Mouse (Mus musculus): ENCODE measurements around the gene Eif5. TPM values are rescaled to one million over a fixed set of nuclear protein-coding genes. Genes with fewer than 3 reads are reported as not detected.
A peak's percentile ranks its signal among the peaks of the same experiment; 100 is the strongest.
"Not testable (repeated sequence)": the region's sequence is repeated elsewhere in the genome, so short reads cannot be mapped to it uniquely, and the experiment has no call there.

Gene Eif5
- polyA plus RNA-seq, 1 experiment = 91.1 TPM

DNA sequence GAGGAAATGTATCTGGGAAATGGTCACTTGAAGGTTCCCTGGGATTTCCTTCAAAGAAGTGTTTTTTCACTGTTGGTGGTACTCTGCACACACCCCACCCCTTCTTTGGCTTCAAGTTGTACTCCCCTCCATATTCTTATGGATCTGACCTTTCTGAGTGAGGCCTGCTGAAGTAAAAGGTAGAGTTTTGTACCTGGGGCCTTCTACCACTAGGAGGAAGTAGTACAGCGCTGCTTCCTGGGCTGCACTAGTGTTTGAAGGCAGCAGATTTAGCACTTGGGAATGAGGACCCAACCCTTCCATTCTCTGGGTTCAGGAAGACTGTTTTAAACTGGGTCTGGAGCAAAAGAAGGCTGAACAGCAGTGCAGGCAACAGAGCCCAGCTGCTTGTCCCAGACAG lies 12.9 kb downstream of the Eif5 start:
- no peak for DNase-seq
- Histone ChIP-seq H3K36me3 (ENCODE audit: control insufficient read depth, insufficient read depth, low read length) (peaks cover 13% of the 10 kb centered on the region), H3K27ac (ENCODE audit: insufficient read depth, low read depth, low read length) (no peak overlapping the region), H3K27me3 (replicated peaks; ENCODE audit: control insufficient read depth, insufficient read depth, low read length) (no peaks in the 10 kb centered on the region), H3K4me3 (ENCODE audit: insufficient read depth, low read depth, low read length) (no peak overlapping the region), H3K4me1 (ENCODE audit: control insufficient read depth, insufficient read depth, low read length) (peaks cover 9% of the 10 kb centered on the region; the same call in 1 of the 2 replicates)
- WGBS = 67% methylated on average over 1 of the region's 1 CpGs
- TF ChIP-seq CTCF (conservative IDR thresholded peaks at IDR 0.05; ENCODE audit: insufficient read depth, insufficient read length, low read depth, low read length) = peak; percentile 39; the same call in 1 of the 2 replicates
- no peak for TF ChIP-seq POLR2A (IDR thresholded peaks at IDR 0.05; ENCODE audit: low read depth, low read length)

DNA sequence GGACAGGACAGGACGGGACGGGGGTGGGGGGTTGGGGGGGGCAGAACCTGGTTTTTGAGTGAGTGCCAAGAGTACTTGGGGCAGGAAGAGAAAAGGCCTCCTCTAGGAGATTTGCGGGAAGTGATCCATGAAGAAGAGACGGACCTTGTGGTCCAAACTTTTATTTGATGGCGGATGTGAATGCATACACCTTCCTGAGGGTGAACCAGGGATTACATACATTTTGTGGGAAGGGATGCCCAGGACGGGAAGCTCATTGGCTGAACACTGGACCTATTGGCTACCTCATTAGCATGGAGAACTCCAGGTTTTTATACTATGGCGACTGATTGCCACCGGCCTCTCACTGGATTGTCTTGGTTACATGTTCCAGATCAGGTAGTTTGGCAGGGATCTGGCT lies 14.5 kb downstream of the Eif5 start:
- no peaks in the 10 kb centered on the region for H3K27me3 ChIP-seq (replicated peaks; ENCODE audit: control insufficient read depth, insufficient read depth, low read length)
- TF ChIP-seq POLR2A (IDR thresholded peaks at IDR 0.05; ENCODE audit: low read depth, low read length) (no peak), CTCF (conservative IDR thresholded peaks at IDR 0.05; ENCODE audit: insufficient read depth, insufficient read length, low read depth, low read length) (no peak)
- no peak overlapping the region for H3K27ac ChIP-seq (ENCODE audit: insufficient read depth, low read depth, low read length)
- H3K4me1 ChIP-seq (ENCODE audit: control insufficient read depth, insufficient read depth, low read length) = peaks cover 5% of the 10 kb centered on the region; the same call in 1 of the 2 replicates
- DNase-seq = no peak
- WGBS = 41% methylated on average over 8 of the region's 8 CpGs
- no peak overlapping the region for H3K4me3 ChIP-seq (ENCODE audit: insufficient read depth, low read depth, low read length)
- peaks cover 6% of the 10 kb centered on the region for H3K36me3 ChIP-seq (ENCODE audit: control insufficient read depth, insufficient read depth, low read length)

DNA sequence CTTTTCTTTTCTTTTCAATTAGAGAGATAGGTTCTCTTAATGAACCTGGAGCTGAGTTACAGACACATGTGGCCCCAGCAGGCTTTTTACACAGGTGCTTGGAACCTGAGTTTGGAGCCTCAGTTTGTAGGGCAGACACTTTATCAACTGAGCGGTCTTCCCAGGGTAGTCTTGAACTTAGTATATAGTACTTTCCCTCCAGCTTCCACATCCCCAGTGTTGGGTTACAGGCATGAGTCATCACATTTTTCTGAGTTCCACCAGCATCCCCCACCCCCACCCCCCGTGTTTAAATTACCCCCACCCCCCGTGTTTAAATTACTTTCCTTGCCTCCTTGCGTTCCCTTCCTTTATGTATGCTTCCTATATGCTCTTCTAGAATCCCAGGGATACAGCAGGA lies 17.5 kb downstream of the Eif5 start:
- H3K27ac ChIP-seq (ENCODE audit: insufficient read depth, low read depth, low read length) = no peak overlapping the region
- no peaks in the 10 kb centered on the region for H3K27me3 ChIP-seq (replicated peaks; ENCODE audit: control insufficient read depth, insufficient read depth, low read length)
- 66% methylated on average over 4 of the region's 4 CpGs for WGBS
- TF ChIP-seq CTCF (conservative IDR thresholded peaks at IDR 0.05; ENCODE audit: insufficient read depth, insufficient read length, low read depth, low read length) (no peak), POLR2A (IDR thresholded peaks at IDR 0.05; ENCODE audit: low read depth, low read length) (no peak)
- H3K4me3 ChIP-seq (ENCODE audit: insufficient read depth, low read depth, low read length) = no peak overlapping the region
- peaks cover 9% of the 10 kb centered on the region; the same call in 1 of the 2 replicates for H3K4me1 ChIP-seq (ENCODE audit: control insufficient read depth, insufficient read depth, low read length)
- no peaks in the 10 kb centered on the region for H3K36me3 ChIP-seq (ENCODE audit: control insufficient read depth, insufficient read depth, low read length)
- DNase-seq = no peak

DNA sequence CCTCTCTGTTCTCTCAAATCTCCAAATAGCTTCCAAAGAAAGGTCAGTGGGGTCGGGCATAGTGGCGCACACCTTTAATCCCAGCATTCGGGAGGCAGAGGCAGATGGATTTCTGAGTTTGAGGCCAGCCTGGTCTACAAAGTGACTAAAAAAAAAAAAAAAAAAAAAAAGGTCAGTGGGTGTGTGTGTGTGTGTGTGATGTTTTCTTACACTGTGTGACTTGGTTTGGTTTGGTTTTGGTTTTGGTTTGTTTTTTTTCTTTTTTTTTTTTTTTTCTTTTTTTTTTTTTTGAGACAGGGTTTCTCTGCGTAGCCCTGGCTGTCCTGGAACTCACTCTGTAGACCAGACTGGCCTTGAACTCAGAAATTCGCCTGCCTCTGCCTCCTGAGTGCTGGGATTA lies 18.1 kb downstream of the Eif5 start:
- not testable (repeated sequence) for H3K4me1 ChIP-seq (ENCODE audit: control insufficient read depth, insufficient read depth, low read length); H3K27ac ChIP-seq (ENCODE audit: insufficient read depth, low read depth, low read length); DNase-seq; H3K4me3 ChIP-seq (ENCODE audit: insufficient read depth, low read depth, low read length); H3K36me3 ChIP-seq (ENCODE audit: control insufficient read depth, insufficient read depth, low read length); H3K27me3 ChIP-seq (replicated peaks; ENCODE audit: control insufficient read depth, insufficient read depth, low read length)
- WGBS = 89% methylated on average over 5 of the region's 5 CpGs

GRCm38 (mm10) chr12:111557538-111557937 lies 19.7 kb downstream of the Eif5 start:
- TF ChIP-seq CTCF (conservative IDR thresholded peaks at IDR 0.05; ENCODE audit: insufficient read depth, insufficient read length, low read depth, low read length) (no peak), POLR2A (IDR thresholded peaks at IDR 0.05; ENCODE audit: low read depth, low read length) (no peak)
- DNase-seq = no peak
- WGBS = 78% methylated on average over 6 of the region's 6 CpGs
- Histone ChIP-seq H3K27me3 (replicated peaks; ENCODE audit: control insufficient read depth, insufficient read depth, low read length) (no peaks in the 10 kb centered on the region), H3K4me3 (ENCODE audit: insufficient read depth, low read depth, low read length) (no peak overlapping the region), H3K4me1 (ENCODE audit: control insufficient read depth, insufficient read depth, low read length) (peaks cover 6% of the 10 kb centered on the region; the same call in 1 of the 2 replicates), H3K27ac (ENCODE audit: insufficient read depth, low read depth, low read length) (no peak overlapping the region), H3K36me3 (ENCODE audit: control insufficient read depth, insufficient read depth, low read length) (no peaks in the 10 kb centered on the region)

DNA sequence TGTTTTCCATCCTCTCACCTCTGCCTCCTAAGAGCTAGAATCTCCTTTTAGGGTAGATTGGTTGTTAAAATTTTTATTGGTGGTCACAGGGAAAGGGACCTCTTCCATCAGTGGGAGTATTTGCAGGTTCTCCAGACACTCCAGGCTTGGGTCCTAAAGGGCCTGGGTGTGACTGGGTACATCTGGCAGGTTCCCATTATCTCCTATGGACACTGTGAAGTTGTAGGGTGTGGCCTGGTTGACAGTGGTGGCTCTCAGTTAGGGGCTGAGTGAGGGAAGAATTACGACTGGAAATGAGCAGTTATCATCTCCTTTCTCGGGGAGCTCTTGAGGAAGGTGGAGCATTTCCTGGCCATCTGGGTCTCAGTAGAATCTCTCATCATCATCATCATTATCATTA lies 20.8 kb downstream of the Eif5 start:
- Histone ChIP-seq H3K36me3 (ENCODE audit: control insufficient read depth, insufficient read depth, low read length) (no peaks in the 10 kb centered on the region), H3K27me3 (replicated peaks; ENCODE audit: control insufficient read depth, insufficient read depth, low read length) (no peaks in the 10 kb centered on the region), H3K27ac (ENCODE audit: insufficient read depth, low read depth, low read length) (no peak overlapping the region), H3K4me1 (ENCODE audit: control insufficient read depth, insufficient read depth, low read length) (0 out of 2 replicates have a peak, but pooled peaks cover 5% of the 10 kb centered on the region), H3K4me3 (ENCODE audit: insufficient read depth, low read depth, low read length) (no peak overlapping the region)
- WGBS = 78% methylated on average over 2 of the region's 2 CpGs
- DNase-seq = no peak
- TF ChIP-seq POLR2A (IDR thresholded peaks at IDR 0.05; ENCODE audit: low read depth, low read length) (no peak), CTCF (conservative IDR thresholded peaks at IDR 0.05; ENCODE audit: insufficient read depth, insufficient read length, low read depth, low read length) (no peak)

GRCm38 (mm10) chr12:111559647-111560258 lies 21.9 kb downstream of the Eif5 start:
- no peak for DNase-seq
- no peaks in the 10 kb centered on the region for H3K27me3 ChIP-seq (replicated peaks; ENCODE audit: control insufficient read depth, insufficient read depth, low read length)
- peak overlapping the region; percentile 15; the same call in 1 of the 2 replicates for H3K4me3 ChIP-seq (ENCODE audit: insufficient read depth, low read depth, low read length)
- TF ChIP-seq POLR2A (IDR thresholded peaks at IDR 0.05; ENCODE audit: low read depth, low read length) (no peak), CTCF (conservative IDR thresholded peaks at IDR 0.05; ENCODE audit: insufficient read depth, insufficient read length, low read depth, low read length) (no peak)
- no peak overlapping the region for H3K27ac ChIP-seq (ENCODE audit: insufficient read depth, low read depth, low read length)
- WGBS = 26% methylated on average over 18 of the region's 18 CpGs
- H3K4me1 ChIP-seq (ENCODE audit: control insufficient read depth, insufficient read depth, low read length) = 0 out of 2 replicates have a peak, but pooled peaks cover 5% of the 10 kb centered on the region
- no peaks in the 10 kb centered on the region for H3K36me3 ChIP-seq (ENCODE audit: control insufficient read depth, insufficient read depth, low read length)
